Comparison of ENCODE assay signal across 10 mouse cellular contexts in the genomic region with DNA sequence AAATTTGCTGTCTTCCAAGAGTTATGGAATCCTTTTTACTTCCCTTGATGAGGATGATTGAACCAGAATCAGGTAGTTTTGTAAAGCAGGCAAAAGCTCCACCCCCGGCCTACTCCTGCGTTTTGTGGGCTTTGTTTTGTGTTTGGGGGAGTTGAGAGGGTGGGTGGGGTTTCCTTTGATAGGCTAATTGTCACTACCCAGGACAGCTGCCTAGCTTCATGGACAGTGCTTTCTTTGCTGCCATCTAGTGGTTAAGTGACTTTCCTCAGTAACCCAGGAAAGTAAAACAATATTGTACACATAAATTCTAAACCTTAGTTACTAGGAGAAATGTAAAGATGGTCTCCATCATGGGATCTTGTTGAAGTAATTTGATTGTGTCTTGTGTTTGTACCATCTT.
DNase-seq lines count a peak whose midpoint lies in the region; ATAC-seq and TF ChIP-seq lines count a peak whose summit lies in the region.
"Had no signal": no experiment of that assay in that cellular context is flagged by ENCODE, and none has a peak within 500 bp of the region (broad histone marks: within the 10 kb centered on the region; RNA-seq: fewer than 3 reads in every experiment).

No protein-coding gene starts in this region.

- peak; percentile 50 for DNase-seq in adrenal gland, postnatal 14 days
- DNase-seq in adrenal gland, adult 8-10 months: no peak
- peak; percentile 30 to 50 for DNase-seq in kidney, postnatal 36 days
- no peak for DNase-seq in kidney, adult 8-10 months
- DNase-seq in ES-E14 (ENCODE audit: low read depth, low spot score): peak; percentile 83
- peak; percentile 78 for DNase-seq in embryonic facial prominence, embryonic 11.5 days (ENCODE audit: low spot score)
- DNase-seq in lung, postnatal 14 days: peak; percentile 50
- DNase-seq in yolk sac, embryonic 10.5 days (ENCODE audit: low spot score): peak; percentile 15

- H3K4me3 ChIP-seq in ES-E14 (ENCODE audit: insufficient read depth in 1 of 2, low read depth in 1 of 2, low read length in 2 of 2, poor library complexity in 1 of 2, severe bottlenecking in 1 of 2): no peak overlapping the region
- no peak overlapping the region for H3K4me3 ChIP-seq in embryonic facial prominence, embryonic 11.5 days (ENCODE audit: low read depth, low read length)
- H3K4me3 ChIP-seq: heart, embryonic 15.5 days; myocyte had no signal

- in situ Hi-C loops in ES-E14 (cut with MboI; ENCODE audit: low sequenced_read_pairs in 2 of 2, unreplicated experiment in 2 of 2): no loop called here

- peaks cover 9 to 15% of the 10 kb centered on the region in 2 experiments for H3K4me1 ChIP-seq in ES-E14 (ENCODE audit: control insufficient read depth in 2 of 2, insufficient read depth in 2 of 2, low read length in 2 of 2, poor library complexity in 1 of 2)
- no peaks in the 10 kb centered on the region for H3K4me1 ChIP-seq in embryonic facial prominence, embryonic 11.5 days (ENCODE audit: control insufficient read depth, insufficient read depth, low read length)
- H3K4me1 ChIP-seq: heart, embryonic 15.5 days had no signal

- H3K27ac ChIP-seq in ES-E14 (ENCODE audit: insufficient read depth, low read depth, low read length, poor library complexity, severe bottlenecking): peak overlapping the region; percentile 40; the same call in 1 of the 2 replicates
- H3K27ac ChIP-seq in embryonic facial prominence, embryonic 11.5 days (replicated peaks; ENCODE audit: low read depth, low read length): no peak overlapping the region
- H3K27ac ChIP-seq: heart, embryonic 15.5 days had no signal

- no peaks in the 10 kb centered on the region for H3K36me3 ChIP-seq in ES-E14 (ENCODE audit: control insufficient read depth, insufficient read depth, low read length, poor library complexity, severe bottlenecking)
- H3K36me3 ChIP-seq in embryonic facial prominence, embryonic 11.5 days (replicated peaks; ENCODE audit: control insufficient read depth, insufficient read depth, low read depth, low read length): no peaks in the 10 kb centered on the region

- 0% methylated on average over 2 of the region's 2 CpGs for WGBS in embryonic facial prominence, embryonic 11.5 days

- no peak overlapping the region for H3K4me2 ChIP-seq in embryonic facial prominence, embryonic 11.5 days (ENCODE audit: low read depth, low read length)
- H3K4me2 ChIP-seq: heart, embryonic 15.5 days had no signal

- H3K9me3 ChIP-seq in ES-E14 (ENCODE audit: control insufficient read depth, insufficient read depth, low read depth, low read length): no peaks in the 10 kb centered on the region
- no peaks in the 10 kb centered on the region for H3K9me3 ChIP-seq in embryonic facial prominence, embryonic 11.5 days (replicated peaks; ENCODE audit: control insufficient read depth, low read length)
- H3K9me3 ChIP-seq: heart, embryonic 15.5 days had no signal

- no peak for ATAC-seq in embryonic facial prominence, embryonic 11.5 days (replicated peaks; ENCODE audit: insufficient number of reproducible peaks, low FRiP score, low TSS enrichment, low read depth)

- H3K27me3 ChIP-seq in embryonic facial prominence, embryonic 11.5 days (ENCODE audit: control insufficient read depth, insufficient read depth, low read length): no peaks in the 10 kb centered on the region
- H3K27me3 ChIP-seq: heart, embryonic 15.5 days had no signal

- no peak overlapping the region for H3K9ac ChIP-seq in ES-E14 (ENCODE audit: insufficient read depth, low read depth, low read length, poor library complexity, severe bottlenecking)
- H3K9ac ChIP-seq in embryonic facial prominence, embryonic 11.5 days (replicated peaks; ENCODE audit: low read length): no peak overlapping the region
- H3K9ac ChIP-seq: heart, embryonic 15.5 days had no signal

TF ChIP-seq in ES-E14, 5 proteins besides CTCF, POLR2A, EP300 and RAD21:
- TF ChIP-seq MAFK (IDR thresholded peaks at IDR 0.05; ENCODE audit: insufficient read depth, low read depth, low read length) (no peak), ZNF384 (IDR thresholded peaks at IDR 0.05; ENCODE audit: low read depth, low read length) (no peak), ZC3H11A (IDR thresholded peaks at IDR 0.05; ENCODE audit: borderline replicate concordance, low read depth, low read length) (no peak), CHD2 (IDR thresholded peaks at IDR 0.05; ENCODE audit: low read depth, low read length) (no peak), HCFC1 (IDR thresholded peaks at IDR 0.05; ENCODE audit: borderline replicate concordance, insufficient read depth, low read length) (no peak)

Comparison
In these comparisons a context has a peak if more than half of its experiments do, and no peak if none do; other contexts are left out.
1. DNase-seq: peak in adrenal gland, postnatal 14 days (single experiment), kidney, postnatal 36 days (2 of 2), ES-E14 (single experiment), embryonic facial prominence, embryonic 11.5 days (single experiment), lung, postnatal 14 days (single experiment) and yolk sac, embryonic 10.5 days (single experiment); none in adrenal gland, adult 8-10 months (single experiment) and kidney, adult 8-10 months (0 of 2).